Mouse (Mus musculus): ENCODE measurements around the gene C8b.

C8b gene

GRCm38 (mm10) chr4:104805414-104806257, 39.5 kb downstream of the C8b start:
- no peak for DNase-seq (ENCODE audit: extremely low read depth, insufficient read length, low spot score)

DNA sequence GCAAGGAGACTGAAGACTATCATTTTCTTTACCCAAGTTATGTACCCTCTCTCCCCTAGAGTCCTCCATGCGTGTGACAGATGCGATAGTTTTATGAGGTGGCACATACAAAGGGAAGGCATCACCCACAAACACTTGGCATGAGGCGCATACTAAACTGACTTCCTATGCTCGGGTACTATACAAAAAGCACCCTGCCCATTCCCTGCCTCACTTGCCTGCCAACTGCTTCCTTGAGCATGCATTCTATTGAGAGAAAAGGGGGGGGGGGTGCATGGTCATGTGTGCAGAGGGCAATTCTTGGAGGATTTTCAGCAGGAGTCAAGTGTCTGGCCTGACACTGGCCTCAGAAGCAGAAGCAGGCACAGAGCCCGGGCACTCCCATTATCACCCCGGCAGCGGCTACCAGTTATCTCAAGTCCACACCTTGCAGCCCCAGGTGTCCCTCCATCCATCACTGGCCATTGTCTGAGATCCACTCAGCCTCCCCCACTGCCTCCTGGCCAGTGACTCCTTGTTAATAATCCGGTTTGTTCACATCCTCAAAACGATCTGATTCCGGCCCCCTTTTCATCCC, 44.7 kb downstream of the C8b start:
- DNase-seq (ENCODE audit: extremely low read depth, insufficient read length, low spot score): no peak

- no peak for DNase-seq (ENCODE audit: extremely low read depth, insufficient read length, low spot score)
These were observed 47.5 kb downstream of the C8b start for GRCm38 (mm10) chr4:104813617-104814016.

- DNase-seq (ENCODE audit: extremely low read depth, insufficient read length, low spot score): no peak
These were observed 50.6 kb downstream of the C8b start for GRCm38 (mm10) chr4:104816519-104817232.

GRCm38 (mm10) chr4:104817509-104817908, 51.4 kb downstream of the C8b start:
- DNase-seq (ENCODE audit: extremely low read depth, insufficient read length, low spot score): no peak

GRCm38 (mm10) chr4:104818986-104819385, 52.9 kb downstream of the C8b start:
- no peak for DNase-seq (ENCODE audit: extremely low read depth, insufficient read length, low spot score)

GRCm38 (mm10) chr4:104819891-104820290, 53.8 kb downstream of the C8b start:
- no peak for DNase-seq (ENCODE audit: extremely low read depth, insufficient read length, low spot score)

DNA sequence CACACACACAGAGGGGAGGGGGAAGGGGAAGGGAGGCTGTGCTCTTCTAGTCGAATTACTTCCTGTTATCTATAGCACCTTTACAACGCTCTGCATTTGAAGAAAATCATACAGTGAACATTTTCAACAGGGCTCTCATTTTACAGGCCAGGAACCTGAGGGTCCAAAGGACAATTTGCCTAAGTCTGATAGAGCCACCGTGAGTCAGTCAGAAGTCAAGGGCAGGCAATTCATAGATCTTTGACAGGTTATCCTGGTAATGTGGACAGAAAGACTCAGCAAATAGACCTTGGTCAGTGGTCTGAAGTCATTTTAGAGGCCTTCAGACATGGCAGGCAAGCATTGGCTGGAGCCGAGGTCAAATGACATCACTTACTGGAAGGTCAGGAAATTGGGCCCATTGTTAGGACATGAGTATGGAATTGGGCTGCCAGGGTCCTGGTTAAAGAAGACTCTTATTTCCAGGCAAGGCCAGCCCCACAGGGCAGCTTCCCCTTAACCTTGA, 57.5 kb downstream of the C8b start:
- no peak for DNase-seq (ENCODE audit: extremely low read depth, insufficient read length, low spot score)

GRCm38 (mm10) chr4:104824381-104825077, 58.4 kb downstream of the C8b start:
- no peak for DNase-seq (ENCODE audit: extremely low read depth, insufficient read length, low spot score)

GRCm38 (mm10) chr4:104828939-104829338, 62.8 kb downstream of the C8b start:
- DNase-seq (ENCODE audit: extremely low read depth, insufficient read length, low spot score): no peak

DNA sequence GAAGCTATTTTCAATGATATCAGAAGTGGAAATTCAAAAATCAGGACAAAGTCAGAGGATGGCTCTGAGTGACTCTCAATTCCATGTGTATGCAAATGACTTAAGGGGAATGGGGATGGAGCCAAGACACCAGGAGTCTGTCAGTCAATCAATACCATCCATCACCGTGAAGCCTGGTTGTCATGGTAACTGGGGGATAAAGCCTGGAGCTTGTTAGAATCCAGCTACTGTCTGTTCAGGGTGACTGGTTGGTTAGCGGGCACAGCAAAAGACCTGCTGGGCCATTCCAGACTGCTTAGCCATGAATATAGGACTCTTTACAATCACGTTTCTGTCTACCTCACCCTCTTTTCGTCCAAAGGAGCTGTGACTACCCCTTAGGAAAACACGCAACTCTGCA, 69.0 kb downstream of the C8b start:
- no peak for DNase-seq (ENCODE audit: extremely low read depth, insufficient read length, low spot score)

GRCm38 (mm10) chr4:104838342-104838741, 72.2 kb downstream of the C8b start:
- DNase-seq (ENCODE audit: extremely low read depth, insufficient read length, low spot score): no peak

- DNase-seq (ENCODE audit: extremely low read depth, insufficient read length, low spot score): no peak
These were observed 76.1 kb downstream of the C8b start for GRCm38 (mm10) chr4:104842204-104842603.

DNA sequence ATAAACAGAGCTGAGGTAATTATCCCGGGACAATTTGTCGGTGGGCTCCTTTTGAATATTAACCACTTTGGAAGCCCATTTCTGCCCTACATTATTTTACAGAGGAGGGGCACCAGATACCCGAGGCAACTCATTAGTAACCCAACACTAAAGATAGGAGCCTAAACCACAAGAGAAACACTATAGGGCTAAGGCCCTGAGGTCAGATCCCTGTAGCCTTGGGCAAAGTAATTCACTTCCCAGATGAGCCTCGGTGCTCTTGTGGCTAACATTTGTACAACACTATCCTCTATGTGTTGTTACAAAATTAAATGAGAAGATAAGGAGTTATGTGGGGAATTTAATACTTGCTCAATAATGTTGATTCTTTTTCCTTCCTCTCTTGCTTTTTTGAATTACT, 77.4 kb downstream of the C8b start:
- DNase-seq (ENCODE audit: extremely low read depth, insufficient read length, low spot score): no peak

Measured in 3134 (cell line).